Mouse (Mus musculus) bone marrow, adult 2 months (tissue): ENCODE measurements at regions not wholly inside any gene's neighbourhood (a gene's known extent, or its start where the extent isn't known, plus 50 kb on each side); places are given as distances from the start of the nearest gene placed in this dataset.

Experiments
- H3K27ac ChIP-seq: fragments of 200-500 bp; 2 replicates; pipeline ENCODE4 v1.5.1; 2012; ENCODE audit warnings: low read depth, mild to moderate bottlenecking, control low read depth, inconsistent platforms, low read length; ENCODE audit not compliant: control insufficient read depth, poor library complexity, insufficient read depth
- H3K4me1 ChIP-seq: fragments of 200-500 bp; 2 replicates; pipeline ENCODE4 v1.6.1; 2011; ENCODE audit warnings: low read length; ENCODE audit not compliant: control insufficient read depth, insufficient read depth
- H3K4me3 ChIP-seq: fragments of 200-500 bp; replicated peaks from 2 replicates; pipeline ENCODE3; 2011; ENCODE audit warnings: mild to moderate bottlenecking, low read depth, low read length, control low read depth; ENCODE audit not compliant: control insufficient read depth
- CTCF ChIP-seq: fragments of 200-500 bp; IDR thresholded peaks from 2 replicates; pipeline ENCODE4 v1.5.1; 2011; ENCODE audit warnings: low read length, control low read depth; ENCODE audit not compliant: control insufficient read depth, insufficient read depth
- POLR2A ChIP-seq: fragments of 200-500 bp; IDR thresholded peaks from 2 replicates; pipeline ENCODE4 v1.6.1; 2011; ENCODE audit warnings: low read depth, mild to moderate bottlenecking, control low read depth, low read length, borderline replicate concordance; ENCODE audit not compliant: control insufficient read depth
- WGBS: fragments of 180-500 bp; shearing (Covaris S2); methylation state at CpG from one replicate; pipeline ENCODE4 v1.1.7; 2018; 5-methylcytosine and 5-hydroxymethylcytosine counted together

GRCm38 (mm10) chr2:167853411-167853821 is 78.4 kb upstream of the Ptpn1 start:
- peaks cover 2% of the 10 kb centered on the region; the same call in 1 of the 2 replicates for H3K4me1 ChIP-seq
- 57% methylated on average over 8 of the region's 8 CpGs for WGBS
- no peak overlapping the region; the same call in 1 of the 2 replicates for H3K27ac ChIP-seq
- H3K4me3 ChIP-seq = no peak overlapping the region
- TF ChIP-seq POLR2A (no peak), CTCF (no peak)

GRCm38 (mm10) chr2:167852582-167852981 is 79.3 kb upstream of the Ptpn1 start:
- TF ChIP-seq POLR2A = no peak
- no peak overlapping the region for H3K27ac ChIP-seq
- WGBS = 84% methylated on average over 9 of the region's 9 CpGs
- H3K4me3 ChIP-seq = no peak overlapping the region
- H3K4me1 ChIP-seq = peaks cover 2% of the 10 kb centered on the region; the same call in 1 of the 2 replicates

- peaks cover 2% of the 10 kb centered on the region; the same call in 1 of the 2 replicates for H3K4me1 ChIP-seq
- TF ChIP-seq POLR2A (no peak), CTCF (no peak)
- no peak overlapping the region for H3K27ac ChIP-seq
- 13% methylated on average over 11 of the region's 11 CpGs for WGBS
- no peak overlapping the region for H3K4me3 ChIP-seq
Measured at GRCm38 (mm10) chr2:167851216-167851896, 80.5 kb upstream of the Ptpn1 start.

GRCm38 (mm10) chr2:167849999-167850552 is 81.8 kb upstream of the Ptpn1 start:
- H3K4me1 ChIP-seq = peaks cover 2% of the 10 kb centered on the region; the same call in 1 of the 2 replicates
- no peak overlapping the region for H3K27ac ChIP-seq
- no peak overlapping the region for H3K4me3 ChIP-seq
- TF ChIP-seq POLR2A (no peak), CTCF (no peak)
- WGBS = 78% methylated on average over 10 of the region's 10 CpGs

GRCm38 (mm10) chr2:167848468-167849440 is 83.1 kb upstream of the Ptpn1 start:
- H3K27ac ChIP-seq = no peak overlapping the region
- TF ChIP-seq POLR2A = no peak
- peaks cover 2% of the 10 kb centered on the region; the same call in 1 of the 2 replicates for H3K4me1 ChIP-seq
- 77% methylated on average over 7 of the region's 7 CpGs for WGBS
- no peak overlapping the region for H3K4me3 ChIP-seq

- Histone ChIP-seq H3K4me3 (no peak overlapping the region), H3K4me1 (no peaks in the 10 kb centered on the region), H3K27ac (no peak overlapping the region)
- WGBS = 46% methylated on average over 12 of the region's 12 CpGs
- TF ChIP-seq CTCF = no peak
- TF ChIP-seq POLR2A = no peak
Measured at GRCm38 (mm10) chr2:167847281-167848077, 84.4 kb upstream of the Ptpn1 start.

GRCm38 (mm10) chr2:167845370-167845769 is 86.5 kb upstream of the Ptpn1 start:
- no peaks in the 10 kb centered on the region for H3K4me1 ChIP-seq
- H3K27ac ChIP-seq = no peak overlapping the region
- H3K4me3 ChIP-seq = no peak overlapping the region
- 83% methylated on average over 5 of the region's 5 CpGs for WGBS
- no peak for TF ChIP-seq POLR2A
- TF ChIP-seq CTCF = no peak

GRCm38 (mm10) chr2:167844556-167844955 is 87.3 kb upstream of the Ptpn1 start:
- no peak for TF ChIP-seq CTCF
- TF ChIP-seq POLR2A = no peak
- Histone ChIP-seq H3K4me1 (no peaks in the 10 kb centered on the region), H3K27ac (no peak overlapping the region), H3K4me3 (no peak overlapping the region)
- 84% methylated on average over 7 of the region's 7 CpGs for WGBS
